Mouse (Mus musculus) bone marrow, adult 2 months (tissue): ENCODE measurements around the gene Mpg.

Experiments used
- CTCF ChIP-seq: fragments of 200-500 bp; IDR thresholded peaks from 2 replicates; pipeline ENCODE4 v1.5.1; 2011; ENCODE audit warnings: low read length, control low read depth; ENCODE audit not compliant: control insufficient read depth, insufficient read depth
- POLR2A ChIP-seq: fragments of 200-500 bp; IDR thresholded peaks from 2 replicates; pipeline ENCODE4 v1.6.1; 2011; ENCODE audit warnings: low read depth, mild to moderate bottlenecking, control low read depth, low read length, borderline replicate concordance; ENCODE audit not compliant: control insufficient read depth

DNA sequence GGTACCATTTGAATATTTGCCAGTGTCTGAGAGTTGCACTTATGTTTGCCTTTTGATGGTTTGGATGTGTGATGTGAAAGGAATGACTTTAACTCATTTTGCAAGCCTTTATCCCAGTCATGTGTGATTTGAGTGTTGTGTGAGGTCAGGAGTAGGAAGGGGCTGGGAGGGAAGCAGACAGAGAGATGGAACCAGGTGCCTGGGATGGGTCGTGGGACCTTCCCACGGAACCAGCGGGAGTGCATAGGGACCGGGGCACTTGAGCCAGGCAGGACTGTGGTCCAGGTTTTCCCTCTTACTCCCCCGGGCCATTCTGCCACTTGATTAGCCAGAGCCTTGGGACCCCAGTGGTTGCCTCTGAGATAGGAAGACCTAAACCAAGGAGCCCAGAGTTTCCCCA is 41.7 kb downstream of the Mpg start:
- TF ChIP-seq CTCF (no peak), POLR2A (no peak)
